Mouse (Mus musculus) R1 (cell line): Measurements from ENCODE around the gene Mfsd5.

Source experiments
- DNase-seq: peaks from one replicate; pipeline ENCODE4 v3.0.0-alpha.2; 2018; ENCODE audit warnings: low read depth, low spot score

Mfsd5 gene

GRCm38 (mm10) chr15:102279092-102279782 lies at the start of gene Mfsd5:
Mfsd5 (plus strand) TSS chr15:102279454.
- DNase-seq = peak; percentile 90

GRCm38 (mm10) chr15:102230408-102231321 lies 48.6 kb upstream of the Mfsd5 start:
- peak; percentile 36 for DNase-seq

- DNase-seq = peak; percentile 53
These were observed 47.5 kb upstream of the Mfsd5 start, which contains the start of gene Itgb7 for GRCm38 (mm10) chr15:102231748-102232147. Itgb7 (minus strand) TSS chr15:102231944.

- DNase-seq = no peak
These were observed 46.5 kb upstream of the Mfsd5 start for GRCm38 (mm10) chr15:102232764-102233163.

GRCm38 (mm10) chr15:102233896-102234295 lies 45.4 kb upstream of the Mfsd5 start:
- peak; percentile 38 for DNase-seq

GRCm38 (mm10) chr15:102235371-102236027 lies 43.8 kb upstream of the Mfsd5 start:
- peak; percentile 90 for DNase-seq

- DNase-seq = no peak
These were observed 40.6 kb upstream of the Mfsd5 start for GRCm38 (mm10) chr15:102238543-102239259.

GRCm38 (mm10) chr15:102239260-102239590 lies 40.0 kb upstream of the Mfsd5 start:
- peak; percentile 89 for DNase-seq

GRCm38 (mm10) chr15:102239851-102240250 lies 39.4 kb upstream of the Mfsd5 start:
- DNase-seq = peak; percentile 49

GRCm38 (mm10) chr15:102240607-102241006 lies 38.6 kb upstream of the Mfsd5 start:
- peak; percentile 99 for DNase-seq

- DNase-seq = peak; percentile 79
These were observed 36.6 kb upstream of the Mfsd5 start for GRCm38 (mm10) chr15:102242404-102243228.

- DNase-seq = peak; percentile 97
These were observed 35.7 kb upstream of the Mfsd5 start for GRCm38 (mm10) chr15:102243229-102244190.

- DNase-seq = no peak
These were observed 34.7 kb upstream of the Mfsd5 start for GRCm38 (mm10) chr15:102244306-102245191.

GRCm38 (mm10) chr15:102245461-102245881 lies 33.8 kb upstream of the Mfsd5 start:
- DNase-seq = peak; percentile 25

- DNase-seq = peak; percentile 99
These were observed 33.1 kb upstream of the Mfsd5 start for GRCm38 (mm10) chr15:102245891-102246741.

GRCm38 (mm10) chr15:102246866-102247251 lies 32.4 kb upstream of the Mfsd5 start:
- peak; percentile 99 for DNase-seq
